Mouse (Mus musculus) testis, adult 2 months (tissue): ENCODE measurements around the gene Dpf2. TPM values are rescaled to one million over a fixed set of nuclear protein-coding genes. Genes with fewer than 3 reads are reported as not detected.

Source experiments
- H3K27ac ChIP-seq: fragments of 200-500 bp; 2 replicates; pipeline ENCODE4 v1.5.1; 2012; ENCODE audit warnings: low read depth, low read length; ENCODE audit not compliant: control insufficient read depth, insufficient read depth
- H3K27me3 ChIP-seq: fragments of 200-500 bp; 2 replicates; pipeline ENCODE4 v1.6.1; 2012; ENCODE audit warnings: mild to moderate bottlenecking, low read length, moderate library complexity; ENCODE audit not compliant: control insufficient read depth, insufficient read depth
- H3K36me3 ChIP-seq: fragments of 200-500 bp; 2 replicates; pipeline ENCODE4 v1.6.1; 2012; ENCODE audit warnings: mild to moderate bottlenecking, low read length; ENCODE audit not compliant: control insufficient read depth, insufficient read depth
- H3K4me1 ChIP-seq: fragments of 200-500 bp; 2 replicates; pipeline ENCODE4 v1.6.1; 2012; ENCODE audit warnings: low read length; ENCODE audit not compliant: control insufficient read depth, insufficient read depth
- H3K4me3 ChIP-seq: fragments of 200-500 bp; 2 replicates; pipeline ENCODE4 v1.5.1; 2012; ENCODE audit warnings: low read depth, mild to moderate bottlenecking, low read length, moderate library complexity, mixed read lengths; ENCODE audit not compliant: control insufficient read depth
- CTCF ChIP-seq: fragments of 200-500 bp; IDR thresholded peaks from 2 replicates; pipeline ENCODE4 v1.5.1; 2012; ENCODE audit warnings: low read depth, mild to moderate bottlenecking, inconsistent platforms, low read length, moderate library complexity; ENCODE audit not compliant: control insufficient read depth, insufficient read depth, insufficient replicate concordance
- POLR2A ChIP-seq: fragments of 200-500 bp; IDR thresholded peaks from 2 replicates; pipeline ENCODE4 v1.6.1; 2012; ENCODE audit warnings: low read depth, mild to moderate bottlenecking, inconsistent platforms, low read length, moderate library complexity; ENCODE audit not compliant: control insufficient read depth
- polyA plus RNA-seq: library from polyadenylated mRNA; depleted of rRNA; stranded (reverse); fragments of >200 nt; gene quantifications from 2 replicates; pipeline ENCODE4 v1.2.3, GENCODE M21; 2012

Gene Dpf2
- polyA plus RNA-seq, 1 experiment = 69.2 TPM

DNA sequence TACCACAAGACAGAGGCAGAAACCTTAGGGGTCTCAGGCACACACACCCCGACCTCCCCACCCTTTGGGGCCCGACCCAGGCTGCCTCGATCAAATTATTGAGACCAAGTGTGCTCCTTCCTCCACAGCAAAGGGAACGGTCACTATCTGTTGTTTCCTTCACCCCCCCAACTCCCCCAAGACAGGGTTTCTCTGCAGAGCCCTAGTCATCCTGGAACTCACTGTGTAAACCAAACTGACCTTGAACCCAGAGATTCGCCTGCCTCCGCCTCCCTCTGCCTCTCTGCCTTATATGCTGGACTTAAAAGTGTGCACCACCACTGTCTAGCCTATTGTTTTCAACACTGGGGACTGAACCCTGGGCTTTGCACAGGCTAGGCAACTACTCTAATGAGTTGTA is 41.1 kb downstream of the Dpf2 start:
- TF ChIP-seq CTCF = no peak
- no peak for TF ChIP-seq POLR2A
- Histone ChIP-seq H3K36me3 (no peaks in the 10 kb centered on the region), H3K4me3 (no peak overlapping the region), H3K4me1 (peaks cover 7% of the 10 kb centered on the region), H3K27ac (no peak overlapping the region), H3K27me3 (no peaks in the 10 kb centered on the region)

DNA sequence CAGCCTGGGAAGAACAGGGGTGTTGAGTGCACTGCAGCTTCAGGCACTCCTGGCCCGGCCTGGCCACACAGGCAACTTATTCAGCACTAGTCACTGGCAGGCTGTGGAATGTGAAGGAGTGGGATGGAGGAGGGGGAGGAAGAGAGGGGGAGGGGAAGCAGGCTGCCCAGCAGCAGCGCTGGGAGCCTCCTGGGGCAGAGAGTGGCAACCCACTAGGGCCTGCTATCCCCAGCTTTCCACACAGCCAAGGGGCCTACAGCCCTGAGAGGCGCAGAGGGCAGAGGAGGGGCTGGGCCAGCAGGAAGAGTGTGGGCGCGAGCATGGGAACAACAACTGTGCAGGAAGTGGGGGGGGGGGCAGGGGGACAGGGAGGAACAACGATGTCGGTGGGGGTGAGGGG is 41.5 kb downstream of the Dpf2 start:
- H3K36me3 ChIP-seq = no peaks in the 10 kb centered on the region
- no peaks in the 10 kb centered on the region for H3K27me3 ChIP-seq
- no peak overlapping the region for H3K4me3 ChIP-seq
- TF ChIP-seq POLR2A (no peak), CTCF (no peak)
- no peak overlapping the region for H3K27ac ChIP-seq
- peaks cover 7% of the 10 kb centered on the region for H3K4me1 ChIP-seq

DNA sequence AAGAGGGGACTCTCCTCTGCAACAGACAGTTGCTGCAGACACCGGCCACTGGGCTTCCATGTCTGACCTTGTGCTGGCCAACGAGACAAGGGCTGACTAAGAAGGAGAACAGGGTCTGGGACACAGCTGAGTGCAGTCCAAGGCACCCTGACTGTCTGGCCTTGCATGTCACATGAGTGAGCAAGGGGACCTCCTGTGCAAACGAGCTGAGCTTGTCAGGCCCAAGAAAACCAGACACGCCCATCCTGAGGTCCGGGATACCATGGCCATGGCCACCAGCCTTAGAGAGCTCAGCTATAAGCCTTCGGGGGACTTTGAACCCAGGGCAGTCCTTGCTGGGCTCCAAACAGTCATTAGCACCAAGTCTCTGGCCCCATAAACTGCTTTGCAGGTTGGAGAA is 44.7 kb downstream of the Dpf2 start:
- Histone ChIP-seq H3K4me1 (no peaks in the 10 kb centered on the region; the same call in 1 of the 2 replicates), H3K27me3 (no peaks in the 10 kb centered on the region), H3K36me3 (peaks cover 3% of the 10 kb centered on the region), H3K4me3 (no peak overlapping the region), H3K27ac (no peak overlapping the region)
- TF ChIP-seq CTCF = peak; percentile 13; the same call in 1 of the 2 replicates
- no peak for TF ChIP-seq POLR2A

DNA sequence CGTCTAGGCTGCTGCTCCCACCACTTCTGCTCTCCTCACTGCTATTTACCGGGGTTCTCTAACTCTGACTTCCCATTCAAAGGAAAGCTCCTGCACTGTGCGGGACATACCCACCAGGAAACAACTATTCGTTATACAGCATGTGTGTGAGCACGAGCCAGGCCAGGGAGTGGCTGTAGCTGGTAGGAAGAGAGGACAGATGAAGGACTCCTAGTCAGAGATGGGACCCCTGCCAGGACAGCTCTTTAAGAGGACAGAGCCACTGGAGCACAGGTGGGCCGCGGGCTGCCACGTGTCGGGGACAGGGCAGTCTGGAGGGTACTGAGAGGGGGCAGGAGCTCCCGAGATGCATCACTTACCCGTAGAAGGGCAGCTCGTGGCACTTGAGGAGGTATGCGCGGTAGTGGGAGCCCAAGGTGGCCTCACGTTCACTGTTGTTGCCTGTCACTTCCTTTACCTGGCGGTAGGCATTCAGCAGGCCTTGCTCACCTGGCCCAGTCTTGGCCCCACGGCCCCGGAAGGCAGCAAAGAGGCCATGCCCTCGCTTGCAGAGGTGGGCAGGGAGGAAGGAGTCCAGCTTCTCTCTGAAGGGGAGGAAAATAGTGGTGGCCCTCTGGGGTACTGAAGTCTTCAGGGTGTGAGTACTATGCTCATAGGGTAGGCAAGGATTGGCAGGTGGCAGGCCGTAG is 48.0 kb downstream of the Dpf2 start:
- Histone ChIP-seq H3K4me1 (no peaks in the 10 kb centered on the region; the same call in 1 of the 2 replicates), H3K27me3 (no peaks in the 10 kb centered on the region), H3K36me3 (peaks cover 3% of the 10 kb centered on the region), H3K27ac (no peak overlapping the region), H3K4me3 (no peak overlapping the region)
- TF ChIP-seq CTCF (no peak), POLR2A (no peak)

DNA sequence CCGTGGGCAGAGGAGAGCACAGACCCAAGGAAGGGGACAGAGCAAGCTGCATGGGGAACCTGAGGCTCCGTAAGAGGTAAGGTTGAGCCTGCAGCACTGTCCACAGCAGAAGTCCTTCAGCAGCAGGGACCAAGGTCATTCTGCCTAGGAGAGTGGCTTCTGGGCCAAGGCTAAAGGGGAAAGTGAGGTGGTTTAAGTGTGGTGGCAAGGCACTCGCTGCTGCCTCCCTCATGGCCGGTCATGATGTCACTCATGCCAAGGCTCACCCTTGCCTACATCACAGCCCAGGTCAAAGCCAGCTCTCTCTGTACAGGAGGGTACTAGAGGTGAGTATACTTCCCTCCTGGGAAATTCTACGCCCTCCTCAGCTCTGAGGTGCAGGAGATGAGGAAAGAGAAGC is 49.0 kb downstream of the Dpf2 start:
- TF ChIP-seq POLR2A (no peak), CTCF (no peak)
- H3K36me3 ChIP-seq = peaks cover 3% of the 10 kb centered on the region
- no peak overlapping the region for H3K4me3 ChIP-seq

DNA sequence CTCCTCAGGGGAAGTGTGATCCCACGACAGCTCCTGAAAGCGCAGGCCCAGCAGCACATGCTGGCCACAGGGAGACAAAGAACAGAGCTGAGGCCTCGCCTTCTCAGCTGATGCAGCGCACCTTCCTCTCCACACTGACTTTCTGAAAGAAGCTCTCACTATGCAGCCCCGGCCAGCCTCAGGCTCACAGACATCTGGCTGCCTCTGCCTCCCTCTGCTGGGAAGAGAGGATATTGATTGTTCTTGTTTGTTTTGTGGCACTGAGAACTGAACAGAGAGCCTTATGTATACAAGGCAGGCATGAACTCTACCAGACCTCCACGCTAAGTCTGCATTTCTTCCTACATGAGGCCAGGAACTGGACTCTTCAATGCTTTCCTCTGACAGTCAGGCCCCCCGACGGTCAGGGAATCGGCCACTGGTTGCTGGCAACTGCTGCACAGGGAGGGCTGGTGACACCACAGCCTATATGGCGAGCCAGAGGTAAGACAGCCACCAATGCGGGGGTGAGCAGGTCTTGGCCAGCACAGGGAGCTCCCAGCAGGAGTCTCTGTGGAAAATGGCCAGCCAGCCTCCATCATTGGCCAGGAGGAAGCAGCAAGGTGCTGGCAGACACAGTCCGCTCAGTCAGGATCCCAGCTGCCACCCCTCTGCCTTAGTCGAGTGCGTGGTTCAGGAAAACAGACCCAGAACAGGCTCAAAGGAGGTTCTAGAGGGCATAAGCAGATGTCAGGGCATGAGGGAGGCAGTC is 50.3 kb downstream of the Dpf2 start:
- no peak overlapping the region for H3K27ac ChIP-seq
- TF ChIP-seq CTCF (no peak), POLR2A (no peak)
- H3K27me3 ChIP-seq = no peaks in the 10 kb centered on the region
- no peak overlapping the region for H3K4me3 ChIP-seq
- no peaks in the 10 kb centered on the region; the same call in 1 of the 2 replicates for H3K4me1 ChIP-seq
- peaks cover 4% of the 10 kb centered on the region for H3K36me3 ChIP-seq

More for the DNA sequence above, 49.0 kb downstream of the Dpf2 start:
- no peak overlapping the region for H3K27ac ChIP-seq
- no peaks in the 10 kb centered on the region; the same call in 1 of the 2 replicates for H3K4me1 ChIP-seq
- no peaks in the 10 kb centered on the region for H3K27me3 ChIP-seq

DNA sequence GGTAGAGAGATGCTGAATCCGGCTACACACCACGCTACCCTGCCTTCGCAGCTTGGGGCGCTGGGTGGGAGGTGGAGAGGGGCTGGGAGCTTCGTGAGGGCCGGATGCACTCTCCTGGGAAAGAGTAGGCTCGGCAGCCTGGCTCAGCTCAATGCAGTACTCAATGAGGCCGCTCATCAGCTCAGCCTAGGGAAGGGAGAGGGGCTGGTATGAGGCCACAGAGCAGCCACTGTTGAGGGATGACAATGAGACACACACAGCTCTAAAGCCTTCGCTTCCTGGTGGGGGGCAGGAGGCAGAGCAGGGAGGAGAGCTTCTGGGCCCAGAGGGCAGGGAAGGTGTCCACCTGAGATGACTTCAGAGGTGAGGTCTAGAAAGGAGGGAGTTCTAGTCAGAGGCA is 56.2 kb downstream of the Dpf2 start:
- H3K27me3 ChIP-seq = no peaks in the 10 kb centered on the region

More for the DNA sequence above, 56.2 kb downstream of the Dpf2 start:
- Histone ChIP-seq H3K27ac (no peak overlapping the region), H3K36me3 (peaks cover 3% of the 10 kb centered on the region), H3K4me3 (peak overlapping the region; percentile 67), H3K4me1 (no peaks in the 10 kb centered on the region)
- TF ChIP-seq CTCF = no peak
- TF ChIP-seq POLR2A = peak; percentile 32; the same call in 1 of the 2 replicates
